Mouse (Mus musculus) layer of hippocampus, adult 8-10 months (tissue): ENCODE data around the gene Tmem160. TPM values are rescaled to one million over a fixed set of nuclear protein-coding genes. Genes with fewer than 3 reads are reported as not detected.
A peak's percentile ranks its signal among the peaks of the same experiment; 100 is the strongest.

Source experiments
- DNase-seq, 2 experiments: peaks; one replicate each; pipeline ENCODE4 v3.0.0; 2022; ENCODE audit warnings: low spot score in 2 of 2
- total RNA-seq, 4 experiments: library from RNA; stranded (reverse); gene quantifications; 2 replicates each; pipeline ENCODE4 v1.2.4; 2022

The Tmem160 gene
- total RNA-seq, 4 experiments from 2014 or later: 53.2 to 76.7 (median 67.9) TPM

DNA sequence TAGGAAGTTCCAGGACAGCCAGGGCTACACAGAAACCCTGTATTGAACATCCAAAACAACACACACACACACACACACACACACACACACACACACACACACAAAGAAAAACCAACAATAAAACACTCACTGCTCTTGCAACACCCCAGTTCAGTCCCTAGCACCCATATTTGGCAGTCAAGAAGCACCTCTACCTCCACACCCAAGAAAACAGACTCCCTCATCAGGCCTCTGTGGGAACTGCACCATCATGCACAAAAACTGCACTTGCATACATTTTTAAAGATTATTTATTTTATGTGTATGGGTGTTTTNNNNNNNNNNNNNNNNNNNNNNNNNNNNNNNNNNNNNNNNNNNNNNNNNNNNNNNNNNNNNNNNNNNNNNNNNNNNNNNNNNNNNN, 11.3 kb upstream of the Tmem160 start:
- no peak for DNase-seq

DNA sequence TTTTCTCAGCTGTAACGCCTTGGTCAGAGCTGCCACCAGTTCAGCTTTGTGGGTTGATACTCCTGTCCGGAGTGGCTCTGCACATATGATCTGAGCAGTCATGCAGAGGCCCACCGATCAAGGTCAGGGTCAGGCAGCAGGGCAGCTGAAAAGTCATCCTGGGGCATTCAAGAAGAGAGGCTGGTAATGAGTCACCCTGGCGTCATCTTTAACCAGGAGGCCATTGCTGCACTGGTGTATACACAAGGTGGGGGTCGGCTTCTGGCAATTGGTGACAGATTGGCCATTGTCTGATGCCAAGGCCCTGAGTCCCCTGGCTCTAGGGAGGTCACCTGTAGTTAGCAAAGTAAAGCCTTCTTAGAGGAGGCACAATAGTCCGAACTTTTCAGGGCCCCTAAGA, 923 bp upstream of the Tmem160 start:
- DNase-seq: no peak

GRCm38 (mm10) chr7:16453118-16453711, 636 bp downstream of the Tmem160 start:
- DNase-seq: peak; percentile 60 to 62

GRCm38 (mm10) chr7:16455016-16455415, 2.4 kb downstream of the Tmem160 start:
- DNase-seq: no peak

DNA sequence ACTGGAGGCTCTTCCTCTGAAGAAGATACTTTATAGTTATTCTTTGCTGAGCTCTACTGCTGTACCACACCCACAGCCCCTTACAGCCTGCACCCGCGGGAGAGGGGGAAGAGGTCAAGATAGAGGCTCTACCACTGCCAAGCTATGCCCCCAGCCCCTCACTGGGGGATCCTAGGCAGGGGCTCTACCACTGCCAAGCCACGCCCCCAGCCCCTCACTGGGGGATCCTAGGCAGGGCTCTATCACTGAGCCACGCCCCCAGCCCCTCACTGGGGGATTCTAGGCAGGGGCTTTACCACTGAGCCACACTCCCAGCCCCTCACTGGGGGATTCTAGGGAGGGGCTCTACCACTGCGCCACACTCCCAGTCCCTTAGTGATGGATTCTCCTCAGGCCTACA, 3.7 kb downstream of the Tmem160 start:
- no peak for DNase-seq

GRCm38 (mm10) chr7:16460566-16460965, 8.0 kb downstream of the Tmem160 start:
- DNase-seq: no peak

DNA sequence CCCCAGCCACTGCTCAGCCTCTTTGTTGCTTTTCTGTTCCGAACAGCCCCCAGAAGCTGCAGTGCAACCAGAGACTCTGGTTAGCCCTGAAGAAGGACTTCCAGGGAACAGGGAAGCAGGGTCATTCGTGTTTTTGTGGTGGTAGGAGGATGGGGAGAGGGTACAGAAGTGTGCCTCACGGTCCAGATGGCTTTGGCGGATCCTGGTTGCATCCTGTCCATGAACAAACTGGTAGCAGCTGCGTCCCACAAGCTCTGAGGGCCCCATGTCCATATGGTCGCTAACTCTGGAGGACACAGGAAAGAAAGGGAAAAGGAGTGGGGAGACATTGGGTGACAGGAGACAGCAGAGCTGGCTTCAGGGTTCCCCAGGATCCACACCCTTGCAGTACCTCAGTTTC, 8.6 kb downstream of the Tmem160 start:
- DNase-seq: no peak

DNA sequence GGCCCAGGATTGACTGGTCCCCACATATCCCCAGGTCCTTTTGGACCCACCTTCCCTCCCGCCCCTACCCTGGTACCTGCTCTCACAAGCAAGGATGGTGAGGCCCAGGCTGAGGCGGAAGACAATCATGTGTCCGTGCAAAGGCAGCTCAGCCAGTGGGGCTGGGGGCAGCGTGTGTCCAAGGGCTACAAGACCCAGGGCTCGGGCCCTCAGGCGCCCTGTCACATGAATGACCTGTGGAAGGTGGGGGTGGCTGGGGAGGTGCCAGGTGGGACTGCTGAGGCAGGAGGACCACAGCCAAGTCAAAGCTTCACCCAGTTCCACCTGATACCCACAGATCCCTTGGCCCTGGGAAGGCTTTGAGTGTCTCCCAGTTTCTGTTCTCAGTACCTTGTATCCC, 9.1 kb downstream of the Tmem160 start:
- no peak for DNase-seq

DNA sequence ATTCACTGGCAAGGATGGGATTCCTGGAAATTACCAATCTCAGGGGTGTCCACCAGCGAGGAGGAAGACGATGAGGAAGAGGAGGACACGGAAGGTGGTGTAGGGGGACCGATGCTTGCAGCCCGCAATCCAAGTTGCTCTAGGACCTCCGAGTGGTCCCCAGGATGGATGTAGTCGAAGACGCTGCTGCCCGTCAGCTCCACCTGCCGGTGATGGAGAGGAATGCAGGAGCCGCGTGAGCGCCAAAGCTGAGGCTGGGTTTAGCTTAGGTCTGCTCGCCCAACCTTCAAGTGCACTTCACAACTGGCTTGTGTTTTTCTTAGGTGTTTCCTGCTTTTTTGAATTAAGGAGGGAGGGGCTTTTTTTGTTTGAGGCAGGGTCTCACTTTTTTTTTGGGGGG, 10.6 kb downstream of the Tmem160 start:
- DNase-seq: peak in 1 of 2 experiments; percentile 79

- peak in 1 of 2 experiments; percentile 60 for DNase-seq
These were observed 12.6 kb downstream of the Tmem160 start for GRCm38 (mm10) chr7:16465160-16465559.

DNA sequence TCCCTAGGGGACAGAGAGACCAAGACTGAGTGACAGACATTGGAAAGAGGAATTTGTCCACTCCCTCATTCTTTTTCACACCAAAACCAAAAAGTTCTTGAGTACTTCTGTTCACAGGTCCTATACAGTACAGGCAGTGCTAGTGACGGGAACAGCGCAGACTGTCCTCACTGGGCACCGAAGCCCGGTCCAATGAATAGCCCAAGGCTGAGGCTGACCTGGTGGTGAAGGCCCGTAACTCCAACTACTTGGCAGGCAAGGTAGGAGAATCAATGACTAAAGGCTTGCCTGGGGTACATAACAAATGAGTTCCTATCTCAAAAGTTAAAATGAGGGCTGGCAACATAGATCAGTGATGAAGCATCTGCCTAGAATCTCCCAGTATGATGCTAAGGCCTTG, 13.0 kb downstream of the Tmem160 start:
- no peak for DNase-seq

DNA sequence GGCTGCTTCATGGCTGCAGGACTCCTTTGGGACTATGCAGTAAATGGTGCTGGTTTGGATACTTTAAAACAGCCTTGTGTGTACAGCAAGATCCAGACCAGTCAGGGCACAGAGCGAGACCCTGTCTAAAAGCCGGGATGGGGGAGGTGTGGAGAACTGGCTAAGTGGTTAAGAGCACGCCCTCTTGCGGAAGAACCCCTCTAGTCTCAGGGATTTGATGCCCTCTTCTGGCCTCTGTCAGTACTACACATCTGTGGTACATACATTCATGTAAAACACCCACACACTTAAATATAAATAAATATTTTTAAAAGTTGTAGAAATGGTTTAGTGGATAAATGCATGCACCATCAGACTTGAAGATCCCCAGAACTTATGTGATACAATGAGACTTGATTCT, 14.0 kb downstream of the Tmem160 start:
- DNase-seq: no peak

GRCm38 (mm10) chr7:16468115-16468514, 15.5 kb downstream of the Tmem160 start:
- DNase-seq: no peak

- DNase-seq: no peak
These were observed 19.0 kb downstream of the Tmem160 start for GRCm38 (mm10) chr7:16471549-16471948.

GRCm38 (mm10) chr7:16472116-16472709, 19.6 kb downstream of the Tmem160 start:
- no peak for DNase-seq

- DNase-seq: no peak
These were observed 21.3 kb downstream of the Tmem160 start for GRCm38 (mm10) chr7:16473847-16474246.

DNA sequence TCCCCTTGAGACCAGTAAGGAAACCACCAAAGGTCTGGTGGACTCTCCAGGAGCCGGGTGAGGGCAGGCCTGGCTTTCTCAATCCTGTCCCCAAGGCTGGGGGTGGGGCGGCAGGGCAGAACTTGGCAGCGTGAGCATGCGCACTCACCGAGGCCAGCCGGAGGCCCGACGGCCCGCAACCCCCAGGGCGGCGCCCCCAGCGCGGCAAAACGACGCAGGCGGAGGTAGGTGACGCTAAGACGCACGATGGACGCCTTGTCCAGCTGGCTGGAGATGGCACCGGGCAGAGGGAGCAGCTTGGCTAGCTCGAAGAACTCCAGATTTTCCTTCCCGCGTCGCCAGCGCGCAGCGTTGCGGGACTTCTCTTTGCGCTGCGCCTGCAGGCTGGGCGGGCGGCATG, 21.9 kb downstream of the Tmem160 start:
- no peak for DNase-seq

GRCm38 (mm10) chr7:16475321-16475720, 22.7 kb downstream of the Tmem160 start:
- no peak for DNase-seq

DNA sequence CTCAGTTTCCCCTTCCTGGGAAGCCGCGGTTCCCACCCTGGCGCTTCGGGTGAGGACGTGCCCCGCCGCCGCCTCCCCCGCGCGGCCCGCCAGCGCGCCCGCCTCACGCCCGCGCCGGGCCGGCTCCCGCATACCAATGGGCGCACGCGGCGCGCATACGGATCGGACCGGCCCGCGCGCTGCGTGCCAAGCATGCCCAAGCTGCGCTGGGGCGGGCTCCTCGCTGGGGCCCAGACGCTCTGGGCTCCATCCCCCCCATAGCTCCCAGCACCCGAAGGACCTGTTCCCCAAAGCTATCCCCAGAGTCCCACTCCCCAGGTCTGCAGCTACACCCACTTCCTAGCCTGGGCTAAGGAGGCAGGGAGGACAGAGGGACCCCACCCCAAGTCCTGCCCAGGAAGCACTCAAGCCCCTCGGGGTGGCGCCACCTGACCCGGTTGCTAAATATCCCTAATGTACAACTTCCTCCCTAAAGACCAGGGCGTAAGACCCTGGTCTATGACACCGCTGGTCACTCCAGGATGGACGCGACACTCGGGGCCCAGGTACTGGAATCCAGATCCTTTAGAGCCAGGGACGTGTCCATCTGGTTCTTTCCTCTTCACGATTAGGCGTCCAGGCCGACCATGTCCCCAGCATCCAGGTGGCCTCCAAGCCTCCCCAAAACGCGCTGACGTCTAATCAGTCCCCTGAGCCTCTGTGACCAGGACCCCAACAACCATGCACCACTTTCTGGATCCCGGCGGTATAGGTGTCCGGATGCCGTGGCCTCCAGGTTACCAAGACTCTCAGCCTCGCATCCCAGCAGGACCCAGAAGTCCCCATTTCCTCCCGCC, 23.4 kb downstream of the Tmem160 start:
- no peak for DNase-seq

DNA sequence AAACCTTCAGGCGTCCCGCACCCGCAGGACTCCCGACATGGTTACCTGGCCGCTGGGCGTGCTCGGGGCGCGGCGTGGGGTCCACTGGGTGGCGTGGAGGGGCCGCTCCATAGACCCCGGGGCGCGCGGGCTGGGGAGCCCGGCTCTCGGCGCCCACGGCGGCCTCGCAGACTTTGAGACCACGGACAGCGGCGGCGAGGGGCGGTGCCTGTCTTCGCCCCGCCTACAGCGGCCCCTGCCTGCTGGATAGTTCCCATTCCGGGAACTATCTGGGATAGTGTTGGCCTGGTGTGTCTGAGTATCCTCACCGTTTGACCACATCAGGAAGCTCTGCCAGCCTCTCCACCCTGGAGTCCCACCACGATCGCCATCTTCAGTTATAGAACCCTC, 24.0 kb downstream of the Tmem160 start:
- DNase-seq: no peak

GRCm38 (mm10) chr7:16477628-16478027, 25.0 kb downstream of the Tmem160 start, which contains the start of gene Npas1:
Gene Npas1, minus strand, starts transcription at chr7:16477728.
- DNase-seq: no peak

DNA sequence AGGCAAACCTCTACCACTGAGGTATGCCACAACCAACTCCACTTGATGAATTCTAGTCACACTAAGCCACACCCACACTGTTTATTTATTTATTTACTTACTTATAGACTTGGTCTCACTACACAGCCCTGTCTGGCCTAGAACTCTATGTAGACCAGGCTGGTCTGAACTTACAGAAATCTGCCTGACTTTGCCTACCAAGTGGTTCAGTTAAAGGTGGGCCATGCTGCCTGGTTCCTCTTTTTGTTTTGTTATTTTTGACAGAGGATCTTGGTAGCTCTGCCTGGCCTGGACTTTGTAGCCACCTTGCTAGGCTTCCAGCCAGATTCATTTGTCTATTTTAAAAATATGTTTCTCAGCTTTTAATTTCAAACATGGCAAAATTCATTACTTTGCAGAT, 36.2 kb downstream of the Tmem160 start:
- DNase-seq: no peak

DNA sequence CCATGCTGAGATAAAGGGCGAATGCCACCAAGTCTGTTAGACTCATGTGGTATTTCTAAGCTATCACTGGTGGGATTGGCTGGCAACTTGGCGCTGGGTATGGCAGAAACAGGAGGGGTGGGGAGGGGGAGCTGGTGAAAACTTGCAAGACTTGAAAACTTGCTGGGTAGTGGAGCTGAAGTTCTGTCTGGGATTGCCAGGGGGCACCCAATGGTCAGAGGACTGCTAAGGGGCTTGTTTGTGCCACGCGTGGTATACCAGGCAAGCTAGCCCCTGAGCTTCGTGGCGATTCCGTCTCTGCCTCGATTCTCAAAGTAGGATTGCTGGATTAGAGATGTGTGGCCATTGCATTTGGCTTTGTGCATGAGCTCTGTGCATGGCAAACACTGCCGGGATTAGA, 37.4 kb downstream of the Tmem160 start:
- no peak for DNase-seq
